In genomic region chr9:52167506-52167862, GRCm38 (mm10) we compare ENCODE assay signal across 8 mouse cellular contexts. TPM values are rescaled to one million over a fixed set of nuclear protein-coding genes. Genes with fewer than 3 reads are reported as not detected.
DNase-seq lines count a peak whose midpoint lies in the region; ATAC-seq lines count a peak whose summit lies in the region.

No protein-coding gene starts in this region.

- peak overlapping the region; percentile 81 for H3K4me2 ChIP-seq in kidney, embryonic 16.5 days (replicated peaks; ENCODE audit: low read depth, low read length)
- H3K4me2 ChIP-seq in forebrain, embryonic 14.5 days (ENCODE audit: low read length): peak overlapping the region; percentile 72
- H3K4me2 ChIP-seq in liver, embryonic 16.5 days (ENCODE audit: low read depth, low read length): peak overlapping the region; percentile 82

- H3K9ac ChIP-seq in kidney, embryonic 16.5 days (replicated peaks; ENCODE audit: low read length): peak overlapping the region; percentile 97
- peak overlapping the region; percentile 100 for H3K9ac ChIP-seq in forebrain, embryonic 14.5 days (ENCODE audit: low read length)
- H3K9ac ChIP-seq in liver, embryonic 16.5 days (ENCODE audit: low read depth, low read length): peak overlapping the region; percentile 76; the same call in 1 of the 2 replicates

- 7% methylated on average over 8 of the region's 8 CpGs for WGBS in kidney, embryonic 16.5 days
- WGBS in forebrain, embryonic 14.5 days: under 1% methylated on average over 8 of the region's 8 CpGs
- 13% methylated on average over 8 of the region's 8 CpGs for WGBS in liver, embryonic 16.5 days (ENCODE audit: insufficient replicate concordance)

- H3K27ac ChIP-seq in kidney, embryonic 16.5 days (ENCODE audit: low read length): peak overlapping the region; percentile 94
- peak overlapping the region; percentile 98 for H3K27ac ChIP-seq in forebrain, embryonic 14.5 days (ENCODE audit: low read depth, low read length)
- no peak overlapping the region for H3K27ac ChIP-seq in liver, embryonic 16.5 days (ENCODE audit: low read length)

- no peaks in the 10 kb centered on the region for H3K36me3 ChIP-seq in kidney, embryonic 16.5 days (ENCODE audit: insufficient read depth, low read length)
- H3K36me3 ChIP-seq in forebrain, embryonic 14.5 days (ENCODE audit: control insufficient read depth, insufficient read depth, low read length): no peaks in the 10 kb centered on the region
- no peaks in the 10 kb centered on the region for H3K36me3 ChIP-seq in liver, embryonic 16.5 days (ENCODE audit: control insufficient read depth, insufficient read depth)

- H3K9me3 ChIP-seq in kidney, embryonic 16.5 days (ENCODE audit: low read length): no peaks in the 10 kb centered on the region
- H3K9me3 ChIP-seq in forebrain, embryonic 14.5 days (replicated peaks; ENCODE audit: control insufficient read depth, low read length): no peaks in the 10 kb centered on the region
- H3K9me3 ChIP-seq in liver, embryonic 16.5 days (replicated peaks; ENCODE audit: control insufficient read depth, low read length): no peaks in the 10 kb centered on the region

- H3K4me1 ChIP-seq in kidney, embryonic 16.5 days (ENCODE audit: insufficient read depth, low read length): peaks cover 26% of the 10 kb centered on the region
- H3K4me1 ChIP-seq in forebrain, embryonic 14.5 days (ENCODE audit: control insufficient read depth, insufficient read depth, low read length): peaks cover 25% of the 10 kb centered on the region
- no peaks in the 10 kb centered on the region; the same call in 1 of the 2 replicates for H3K4me1 ChIP-seq in liver, embryonic 16.5 days (ENCODE audit: control insufficient read depth, low read depth, low read length)

- peak overlapping the region; percentile 91 for H3K4me3 ChIP-seq in kidney, embryonic 16.5 days (ENCODE audit: low read length)
- H3K4me3 ChIP-seq in forebrain, embryonic 14.5 days (ENCODE audit: low read depth, low read length): peak overlapping the region; percentile 94
- H3K4me3 ChIP-seq in liver, embryonic 16.5 days (ENCODE audit: low read depth, low read length): peak overlapping the region; percentile 71

- no peaks in the 10 kb centered on the region for H3K27me3 ChIP-seq in kidney, embryonic 16.5 days (ENCODE audit: insufficient read depth, low read length)
- no peaks in the 10 kb centered on the region for H3K27me3 ChIP-seq in forebrain, embryonic 14.5 days (replicated peaks; ENCODE audit: control insufficient read depth, insufficient read depth, low read length)
- peaks cover 36% of the 10 kb centered on the region for H3K27me3 ChIP-seq in liver, embryonic 16.5 days (ENCODE audit: control insufficient read depth, insufficient read depth, low read depth, low read length)

- no peak for ATAC-seq in kidney, embryonic 16.5 days (ENCODE audit: low FRiP score, low TSS enrichment)
- ATAC-seq in forebrain, embryonic 14.5 days: peak; percentile 4; the same call in 1 of the 2 replicates
- ATAC-seq in liver, embryonic 16.5 days (ENCODE audit: low read depth): no peak
- no peak for ATAC-seq in inflammation-experienced regulatory T-cells, adult 6 months

- DNase-seq in kidney, adult 11 months: no peak
- peak; percentile 74 for DNase-seq in Muller cell, postnatal 12 days (ENCODE audit: inconsistent ontology term)
- DNase-seq in forebrain, embryonic 14.5 days (ENCODE audit: low spot score): peak; percentile 81
- DNase-seq in adipocyte (ENCODE audit: low spot score): no peak
- no peak for DNase-seq in spleen, adult 12 weeks (ENCODE audit: low spot score)

RNA-seq across cellular contexts. Expression of gene Zc3h12c, which starts 0.9 kb away (rescaled TPM):
- polyA plus RNA-seq in kidney, embryonic 16.5 days (2015; fragmentation: Nextera tagmentation; extraction: Ambion mirVana): 3.0 and 3.4 TPM in 2 replicates
- polyA plus RNA-seq in forebrain, embryonic 14.5 days (2014; fragmentation: Nextera tagmentation; extraction: Ambion mirVana): 9.9 and 10.5 TPM in 2 replicates
- 0.40 and 0.44 TPM in 2 replicates for polyA plus RNA-seq in liver, embryonic 16.5 days (2015; fragmentation: Nextera tagmentation; extraction: Ambion mirVana)
- polyA plus RNA-seq in inflammation-experienced regulatory T-cells, adult 6 months (2017; shearing (Covaris generic)): 1 to 10 TPM; 1.0 to 2.6 (median 1.8) TPM

Comparison
In these comparisons a context has a peak if more than half of its experiments do, and no peak if none do; other contexts are left out.
1. DNase-seq: peak in Muller cell, postnatal 12 days (single experiment) and forebrain, embryonic 14.5 days (single experiment); none in kidney, adult 11 months (single experiment), adipocyte (single experiment) and spleen, adult 12 weeks (single experiment).
2. Peak in every context shown above with its lines, with median percentiles within 50 percentile points of each other: H3K4me2 ChIP-seq, H3K4me3 ChIP-seq and H3K9ac ChIP-seq.